In genomic region chr7:44870614-44871013, GRCm38 (mm10) we compare ENCODE assay signal across 8 mouse cellular contexts. TPM values are rescaled to one million over a fixed set of nuclear protein-coding genes. Genes with fewer than 3 reads are reported as not detected.
DNase-seq lines count a peak whose midpoint lies in the region; ATAC-seq and TF ChIP-seq lines count a peak whose summit lies in the region.

No protein-coding gene starts in this region.

- 78% methylated on average over 6 of the region's 6 CpGs for WGBS in kidney, embryonic 14.5 days
- WGBS in embryonic facial prominence, embryonic 15.5 days: 76% methylated on average over 6 of the region's 6 CpGs
- 72% methylated on average over 6 of the region's 6 CpGs for WGBS in hindbrain, postnatal 0 days
- 81% methylated on average over 6 of the region's 6 CpGs for WGBS in midbrain, embryonic 14.5 days

- peak overlapping the region; percentile 100 for H3K27ac ChIP-seq in kidney, embryonic 14.5 days (ENCODE audit: low read depth, low read length)
- peak overlapping the region; percentile 100; the same call in 1 of the 2 replicates for H3K27ac ChIP-seq in embryonic facial prominence, embryonic 15.5 days (replicated peaks)
- H3K27ac ChIP-seq in hindbrain, postnatal 0 days: peak overlapping the region; percentile 100
- H3K27ac ChIP-seq in midbrain, embryonic 14.5 days (replicated peaks; ENCODE audit: low read depth, low read length): peak overlapping the region; percentile 100

- TF ChIP-seq CTCF in hindbrain, postnatal 0 days (IDR thresholded peaks at IDR 0.05; ENCODE audit: low read depth): no peak

- H3K27me3 ChIP-seq in kidney, embryonic 14.5 days (ENCODE audit: control insufficient read depth, insufficient read depth, low read length): no peaks in the 10 kb centered on the region
- H3K27me3 ChIP-seq in embryonic facial prominence, embryonic 15.5 days: no peaks in the 10 kb centered on the region
- no peaks in the 10 kb centered on the region for H3K27me3 ChIP-seq in hindbrain, postnatal 0 days (ENCODE audit: insufficient read depth, low read length)
- no peaks in the 10 kb centered on the region for H3K27me3 ChIP-seq in midbrain, embryonic 14.5 days (ENCODE audit: control insufficient read depth, insufficient read depth, low read length)

- H3K4me2 ChIP-seq in kidney, embryonic 14.5 days (replicated peaks; ENCODE audit: low read depth, low read length): peak overlapping the region; percentile 90
- peak overlapping the region; percentile 89 for H3K4me2 ChIP-seq in embryonic facial prominence, embryonic 15.5 days (replicated peaks)
- peak overlapping the region; percentile 63; the same call in 1 of the 2 replicates for H3K4me2 ChIP-seq in hindbrain, postnatal 0 days (ENCODE audit: low read depth, low read length)
- H3K4me2 ChIP-seq in midbrain, embryonic 14.5 days (ENCODE audit: low read length): peak overlapping the region; percentile 95

- H3K4me3 ChIP-seq in kidney, embryonic 14.5 days (ENCODE audit: low read length): peak overlapping the region; percentile 96
- H3K4me3 ChIP-seq in embryonic facial prominence, embryonic 15.5 days (replicated peaks): peak overlapping the region; percentile 95
- H3K4me3 ChIP-seq in hindbrain, postnatal 0 days (ENCODE audit: low read length): no peak overlapping the region
- peak overlapping the region; percentile 99; the same call in 1 of the 2 replicates for H3K4me3 ChIP-seq in midbrain, embryonic 14.5 days (replicated peaks; ENCODE audit: low read depth, low read length)

- H3K9ac ChIP-seq in kidney, embryonic 14.5 days (ENCODE audit: low read depth, low read length): peak overlapping the region; percentile 97; the same call in 1 of the 2 replicates
- no peak overlapping the region for H3K9ac ChIP-seq in embryonic facial prominence, embryonic 15.5 days
- peak overlapping the region; percentile 99; the same call in 1 of the 2 replicates for H3K9ac ChIP-seq in hindbrain, postnatal 0 days (replicated peaks; ENCODE audit: low read length)
- H3K9ac ChIP-seq in midbrain, embryonic 14.5 days (replicated peaks; ENCODE audit: low read length): peak overlapping the region; percentile 34

- no peak for ATAC-seq in kidney, embryonic 14.5 days (ENCODE audit: low FRiP score, low TSS enrichment)
- ATAC-seq in embryonic facial prominence, embryonic 15.5 days (ENCODE audit: insufficient number of reproducible peaks, low FRiP score, low TSS enrichment, low read depth): no peak
- no peak for ATAC-seq in hindbrain, postnatal 0 days
- no peak for ATAC-seq in midbrain, embryonic 14.5 days (ENCODE audit: low FRiP score, low TSS enrichment)
- ATAC-seq in granulocyte monocyte progenitor cell, adult 5-6 weeks (replicated peaks; ENCODE audit: poor library complexity, severe bottlenecking): no peak

- peaks cover 36% of the 10 kb centered on the region for H3K4me1 ChIP-seq in kidney, embryonic 14.5 days (ENCODE audit: control insufficient read depth, insufficient read depth, low read length)
- peaks cover 35% of the 10 kb centered on the region for H3K4me1 ChIP-seq in embryonic facial prominence, embryonic 15.5 days
- peaks cover 31% of the 10 kb centered on the region for H3K4me1 ChIP-seq in hindbrain, postnatal 0 days (ENCODE audit: insufficient read depth, low read length)
- peaks cover 28% of the 10 kb centered on the region for H3K4me1 ChIP-seq in midbrain, embryonic 14.5 days (ENCODE audit: control insufficient read depth, insufficient read depth, low read length)

- H3K36me3 ChIP-seq in kidney, embryonic 14.5 days (ENCODE audit: control insufficient read depth, insufficient read depth, low read length): peaks cover 13% of the 10 kb centered on the region; the same call in 1 of the 2 replicates
- H3K36me3 ChIP-seq in embryonic facial prominence, embryonic 15.5 days: peaks cover 7% of the 10 kb centered on the region
- H3K36me3 ChIP-seq in hindbrain, postnatal 0 days (ENCODE audit: insufficient read depth, low read length): no peaks in the 10 kb centered on the region
- H3K36me3 ChIP-seq in midbrain, embryonic 14.5 days (ENCODE audit: control insufficient read depth, insufficient read depth, low read length): peaks cover 13% of the 10 kb centered on the region

- DNase-seq in kidney, adult 8-10 months: no peak
- no peak for DNase-seq in hindbrain, postnatal 0 days (ENCODE audit: low spot score)
- no peak for DNase-seq in midbrain, embryonic 14.5 days
- no peak for DNase-seq in layer of hippocampus, adult 8-10 months (ENCODE audit: low spot score in 2 of 2)
- no peak for DNase-seq in layer of hippocampus, postnatal 25 days (ENCODE audit: extremely low spot score in 1 of 2, low spot score in 1 of 2)

- H3K9me3 ChIP-seq in kidney, embryonic 14.5 days (ENCODE audit: control insufficient read depth, low read length): no peaks in the 10 kb centered on the region
- no peaks in the 10 kb centered on the region for H3K9me3 ChIP-seq in embryonic facial prominence, embryonic 15.5 days (replicated peaks)
- no peaks in the 10 kb centered on the region for H3K9me3 ChIP-seq in hindbrain, postnatal 0 days (ENCODE audit: low read length)
- H3K9me3 ChIP-seq in midbrain, embryonic 14.5 days (ENCODE audit: control insufficient read depth, low read length): no peaks in the 10 kb centered on the region

RNA-seq across cellular contexts. Expression of gene Ptov1, which starts 1.0 kb away (rescaled TPM):
- 441 and 501 TPM in 2 replicates for polyA plus RNA-seq in kidney, embryonic 14.5 days (2014; fragmentation: Nextera tagmentation; extraction: Ambion mirVana)
- 428 and 442 TPM in 2 replicates for polyA plus RNA-seq in embryonic facial prominence, embryonic 15.5 days (2015; fragmentation: Nextera tagmentation; extraction: Ambion mirVana)
- 524 and 597 TPM in 2 replicates for total RNA-seq in hindbrain, postnatal 0 days (2014; rRNA removed)
- 416 and 438 TPM in 2 replicates for polyA plus RNA-seq in hindbrain, postnatal 0 days (2015; fragmentation: Nextera tagmentation; extraction: Ambion mirVana)
- polyA plus RNA-seq in midbrain, embryonic 14.5 days (2014; fragmentation: Nextera tagmentation; extraction: Ambion mirVana): 480 and 508 TPM in 2 replicates
- total RNA-seq in layer of hippocampus, adult 8-10 months (2022): 100 to 1,000 TPM; 310 to 354 (median 329) TPM
- total RNA-seq in granulocyte monocyte progenitor cell, adult 5-6 weeks (2014; fragmentation: Nextera tagmentation): 67.0 and 95.4 TPM in 2 replicates
- total RNA-seq in granulocyte monocyte progenitor cell, adult 5-6 weeks (2017): 24.4 and 32.1 TPM in 2 replicates
- 100 to 1,000 TPM; 311 to 358 TPM for total RNA-seq in layer of hippocampus, postnatal 25 days (2021)

RNA-seq across cellular contexts. Expression of gene Pnkp, which starts 13.7 kb away (rescaled TPM):
- 27.0 and 30.4 TPM in 2 replicates for polyA plus RNA-seq in kidney, embryonic 14.5 days (2014; fragmentation: Nextera tagmentation; extraction: Ambion mirVana)
- polyA plus RNA-seq in embryonic facial prominence, embryonic 15.5 days (2015; fragmentation: Nextera tagmentation; extraction: Ambion mirVana): 30.4 and 37.3 TPM in 2 replicates
- 22.9 and 47.1 TPM in 2 replicates for total RNA-seq in hindbrain, postnatal 0 days (2014; rRNA removed)
- polyA plus RNA-seq in hindbrain, postnatal 0 days (2015; fragmentation: Nextera tagmentation; extraction: Ambion mirVana): 35.7 and 37.5 TPM in 2 replicates
- polyA plus RNA-seq in midbrain, embryonic 14.5 days (2014; fragmentation: Nextera tagmentation; extraction: Ambion mirVana): 28.8 and 30.4 TPM in 2 replicates
- total RNA-seq in layer of hippocampus, adult 8-10 months (2022): 10 to 100 TPM; 29.8 to 37.7 (median 32.4) TPM
- total RNA-seq in granulocyte monocyte progenitor cell, adult 5-6 weeks (2014; fragmentation: Nextera tagmentation): 61.3 and 65.7 TPM in 2 replicates
- total RNA-seq in granulocyte monocyte progenitor cell, adult 5-6 weeks (2017): 51.0 and 79.6 TPM in 2 replicates
- total RNA-seq in layer of hippocampus, postnatal 25 days (2021): 10 to 100 TPM; 31.1 to 34.0 TPM

RNA-seq across cellular contexts. Expression of gene Tbc1d17, which starts 21.7 kb away (rescaled TPM):
- polyA plus RNA-seq in kidney, embryonic 14.5 days (2014; fragmentation: Nextera tagmentation; extraction: Ambion mirVana): 57.0 and 65.3 TPM in 2 replicates
- 86.6 and 89.3 TPM in 2 replicates for polyA plus RNA-seq in embryonic facial prominence, embryonic 15.5 days (2015; fragmentation: Nextera tagmentation; extraction: Ambion mirVana)
- 53.7 and 98.5 TPM in 2 replicates for total RNA-seq in hindbrain, postnatal 0 days (2014; rRNA removed)
- 103 and 106 TPM in 2 replicates for polyA plus RNA-seq in hindbrain, postnatal 0 days (2015; fragmentation: Nextera tagmentation; extraction: Ambion mirVana)
- 107 and 122 TPM in 2 replicates for polyA plus RNA-seq in midbrain, embryonic 14.5 days (2014; fragmentation: Nextera tagmentation; extraction: Ambion mirVana)
- total RNA-seq in layer of hippocampus, adult 8-10 months (2022): 10 to 100 TPM; 71.9 to 92.1 (median 73.8) TPM
- 18.1 and 22.6 TPM in 2 replicates for total RNA-seq in granulocyte monocyte progenitor cell, adult 5-6 weeks (2014; fragmentation: Nextera tagmentation)
- 15.5 and 19.3 TPM in 2 replicates for total RNA-seq in granulocyte monocyte progenitor cell, adult 5-6 weeks (2017)
- total RNA-seq in layer of hippocampus, postnatal 25 days (2021): 10 to 100 TPM; 59.0 to 61.0 TPM

RNA-seq across cellular contexts. Expression of gene Akt1s1, which starts 21.8 kb away (rescaled TPM):
- polyA plus RNA-seq in kidney, embryonic 14.5 days (2014; fragmentation: Nextera tagmentation; extraction: Ambion mirVana): 51.4 and 86.5 TPM in 2 replicates
- polyA plus RNA-seq in embryonic facial prominence, embryonic 15.5 days (2015; fragmentation: Nextera tagmentation; extraction: Ambion mirVana): 124 and 127 TPM in 2 replicates
- 136 and 156 TPM in 2 replicates for total RNA-seq in hindbrain, postnatal 0 days (2014; rRNA removed)
- 94.3 and 95.4 TPM in 2 replicates for polyA plus RNA-seq in hindbrain, postnatal 0 days (2015; fragmentation: Nextera tagmentation; extraction: Ambion mirVana)
- polyA plus RNA-seq in midbrain, embryonic 14.5 days (2014; fragmentation: Nextera tagmentation; extraction: Ambion mirVana): 61.9 and 63.7 TPM in 2 replicates
- total RNA-seq in layer of hippocampus, adult 8-10 months (2022): 10 to 100 TPM; 66.3 to 72.6 (median 71.0) TPM
- 18.2 and 25.0 TPM in 2 replicates for total RNA-seq in granulocyte monocyte progenitor cell, adult 5-6 weeks (2014; fragmentation: Nextera tagmentation)
- total RNA-seq in granulocyte monocyte progenitor cell, adult 5-6 weeks (2017): 22.8 and 26.5 TPM in 2 replicates
- total RNA-seq in layer of hippocampus, postnatal 25 days (2021): 10 to 100 TPM; 76.1 to 79.5 TPM

RNA-seq across cellular contexts. Expression of gene Med25, which starts 21.9 kb away (rescaled TPM):
- polyA plus RNA-seq in kidney, embryonic 14.5 days (2014; fragmentation: Nextera tagmentation; extraction: Ambion mirVana): 80.0 and 86.3 TPM in 2 replicates
- polyA plus RNA-seq in embryonic facial prominence, embryonic 15.5 days (2015; fragmentation: Nextera tagmentation; extraction: Ambion mirVana): 110 and 122 TPM in 2 replicates
- 193 and 194 TPM in 2 replicates for total RNA-seq in hindbrain, postnatal 0 days (2014; rRNA removed)
- 121 and 123 TPM in 2 replicates for polyA plus RNA-seq in hindbrain, postnatal 0 days (2015; fragmentation: Nextera tagmentation; extraction: Ambion mirVana)
- polyA plus RNA-seq in midbrain, embryonic 14.5 days (2014; fragmentation: Nextera tagmentation; extraction: Ambion mirVana): 114 and 128 TPM in 2 replicates
- 100 to 1,000 TPM in 3 of 4 experiments, 10 to 100 TPM in 1; 89.6 to 111 (median 107) TPM for total RNA-seq in layer of hippocampus, adult 8-10 months (2022)
- 26.7 and 51.2 TPM in 2 replicates for total RNA-seq in granulocyte monocyte progenitor cell, adult 5-6 weeks (2014; fragmentation: Nextera tagmentation)
- total RNA-seq in granulocyte monocyte progenitor cell, adult 5-6 weeks (2017): 9.2 and 15.6 TPM in 2 replicates
- total RNA-seq in layer of hippocampus, postnatal 25 days (2021): 100 to 1,000 TPM; 105 to 108 TPM
